Mouse (Mus musculus) midbrain, postnatal 0 days (tissue): ENCODE data around the gene Sh3rf1. TPM values are rescaled to one million over a fixed set of nuclear protein-coding genes. Genes with fewer than 3 reads are reported as not detected.
A peak's percentile ranks its signal among the peaks of the same experiment; 100 is the strongest.

Source experiments
- ATAC-seq: fragments of 200-750 bp; cut with Nextera tagmentation; 2 replicates; pipeline ENCODE4 v1.8.0; 2017; ENCODE audit warnings: moderate number of reproducible peaks, mild to moderate bottlenecking, moderate TSS enrichment, moderate library complexity; ENCODE audit not compliant: low FRiP score
- DNase-seq: peaks from one replicate; pipeline ENCODE4 v3.0.0-alpha.2; 2015; ENCODE audit warnings: low spot score
- H3K27ac ChIP-seq: fragments of 300-500 bp; sonication (generic); 2 replicates; pipeline ENCODE4 v1.5.1; 2014; ENCODE audit warnings: low read depth, mild to moderate bottlenecking, low read length, mixed read lengths
- H3K27me3 ChIP-seq: fragments of 300-500 bp; sonication (generic); 2 replicates; pipeline ENCODE4 v1.6.1; 2014; ENCODE audit warnings: low read length, control low read depth, mixed read lengths; ENCODE audit not compliant: insufficient read depth
- H3K36me3 ChIP-seq: fragments of 300-500 bp; sonication (generic); 2 replicates; pipeline ENCODE4 v1.6.1; 2014; ENCODE audit warnings: low read length, control low read depth, mixed read lengths; ENCODE audit not compliant: insufficient read depth
- H3K4me1 ChIP-seq: fragments of 300-500 bp; sonication (generic); 2 replicates; pipeline ENCODE4 v1.6.1; 2014; ENCODE audit warnings: mild to moderate bottlenecking, control low read depth, antibody characterized with exemption, low read length, mixed read lengths; ENCODE audit not compliant: insufficient read depth
- H3K4me2 ChIP-seq: fragments of 300-500 bp; sonication (generic); 2 replicates; pipeline ENCODE4 v1.6.1; 2014; ENCODE audit warnings: low read depth, mild to moderate bottlenecking, low read length, mixed read lengths; ENCODE audit not compliant: poor library complexity, severe bottlenecking
- H3K4me3 ChIP-seq: fragments of 300-500 bp; sonication (generic); 2 replicates; pipeline ENCODE4 v1.5.1; 2014; ENCODE audit warnings: low read depth, mild to moderate bottlenecking, low read length, moderate library complexity
- H3K9ac ChIP-seq: fragments of 300-500 bp; sonication (generic); replicated peaks from 2 replicates; pipeline ENCODE4 v1.6.1; 2014; ENCODE audit warnings: mild to moderate bottlenecking, low read length, moderate library complexity, mixed read lengths; ENCODE audit not compliant: poor library complexity, severe bottlenecking
- H3K9me3 ChIP-seq: fragments of 300-500 bp; sonication (generic); 2 replicates; pipeline ENCODE4 v1.6.1; 2016; ENCODE audit warnings: low read length, control low read depth
- CTCF ChIP-seq: IDR thresholded peaks from 2 replicates; pipeline ENCODE4 v1.5.1; 2016; ENCODE audit warnings: antibody characterized with exemption, mild to moderate bottlenecking
- WGBS: fragments of 180-500 bp; shearing (Covaris S2); extraction: QIAGEN DNeasy Blood & Tissue Kit; methylation state at CpG from one replicate; pipeline ENCODE4 v1.1.7; 2014; 5-methylcytosine and 5-hydroxymethylcytosine counted together
- polyA plus RNA-seq: library from polyadenylated mRNA; unstranded; fragments of >200 nt; fragmentation: Nextera tagmentation; extraction: Ambion mirVana; gene quantifications from 2 replicates; pipeline ENCODE4 v1.2.1, GENCODE M21; 2015
- total RNA-seq: library from RNA; depleted of rRNA; stranded (reverse); fragments of >200 nt; gene quantifications from 2 replicates; pipeline ENCODE4 v1.2.3, GENCODE M21; 2014

The Sh3rf1 gene
- total and polyA plus RNA-seq, 2 experiments from 2014 or later: 23.9 to 37.5 TPM

DNA sequence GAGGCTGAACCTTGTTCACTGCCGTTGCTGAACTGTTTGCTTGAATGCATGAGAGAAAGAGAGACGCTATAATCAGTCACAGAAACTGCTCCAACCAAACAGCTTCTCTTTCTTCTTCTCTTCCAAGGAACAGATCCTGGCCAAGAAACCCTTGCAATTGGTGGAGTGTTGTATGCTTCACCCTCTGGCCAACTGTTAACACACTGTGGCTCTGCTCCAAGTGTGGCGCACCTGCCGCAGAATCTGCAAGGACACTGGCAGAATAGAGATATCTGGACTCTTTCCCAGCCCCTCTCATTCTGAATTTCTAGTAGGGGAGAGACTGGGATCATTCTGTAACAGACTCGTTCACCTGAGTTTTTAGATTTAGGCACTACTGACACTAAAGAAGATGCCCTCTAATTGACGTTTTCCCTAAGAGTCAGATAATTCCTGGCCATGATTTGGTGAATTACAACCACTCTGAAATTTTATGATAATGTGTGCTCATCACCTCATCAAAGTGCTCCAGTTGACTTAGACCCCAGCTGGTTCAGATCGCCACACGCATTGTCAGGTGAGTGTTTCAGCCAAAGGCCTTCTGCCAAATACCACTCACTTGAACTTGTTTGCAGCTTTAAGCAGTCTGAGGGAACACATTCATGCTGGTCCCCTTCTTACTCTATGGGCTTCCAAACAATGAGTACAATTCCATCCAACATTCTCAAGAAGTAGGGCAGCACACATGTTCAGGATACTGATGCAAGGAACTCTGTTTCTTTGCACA lies 204.4 kb downstream of the Sh3rf1 start:
- no peak overlapping the region for H3K27ac ChIP-seq
- H3K4me1 ChIP-seq: no peaks in the 10 kb centered on the region
- H3K27me3 ChIP-seq: no peaks in the 10 kb centered on the region
- DNase-seq: no peak
- H3K4me2 ChIP-seq: no peak overlapping the region
- TF ChIP-seq CTCF: no peak
- WGBS: 71% methylated on average over 8 of the region's 8 CpGs
- H3K36me3 ChIP-seq: no peaks in the 10 kb centered on the region
- no peak for ATAC-seq
- H3K4me3 ChIP-seq: no peak overlapping the region
- no peaks in the 10 kb centered on the region for H3K9me3 ChIP-seq
- H3K9ac ChIP-seq: no peak overlapping the region

DNA sequence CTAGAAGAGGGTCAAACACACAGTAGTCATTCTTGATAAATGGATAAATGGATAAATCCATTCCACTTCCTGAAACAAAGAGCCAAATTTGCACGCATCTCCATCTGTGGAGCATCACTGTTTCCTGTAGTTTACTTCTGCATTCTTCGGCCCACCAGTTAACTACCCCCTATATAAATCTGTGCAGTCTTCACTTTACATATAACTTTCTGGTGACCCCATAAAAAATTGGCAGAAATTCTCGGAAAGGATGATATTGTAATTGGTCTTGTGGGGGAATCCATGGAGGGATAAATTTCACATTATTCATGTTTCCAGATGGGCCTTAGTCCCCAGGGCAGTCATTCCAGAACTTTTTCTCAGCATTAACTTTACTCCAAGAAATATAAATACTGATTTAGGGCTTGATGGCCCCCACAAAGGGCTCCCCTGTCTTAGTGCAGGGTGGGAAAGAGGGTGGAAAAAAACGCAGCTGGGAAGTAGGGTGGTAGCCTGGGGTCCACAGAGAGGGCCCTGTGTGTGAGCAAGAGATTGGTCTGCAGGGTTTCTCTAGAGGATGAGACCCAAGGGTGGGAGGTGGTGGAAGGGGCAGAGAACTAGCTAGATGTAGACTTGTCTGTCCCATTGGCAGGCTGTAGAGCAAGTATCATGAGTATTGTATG lies 205.3 kb downstream of the Sh3rf1 start:
- no peaks in the 10 kb centered on the region for H3K36me3 ChIP-seq
- H3K9me3 ChIP-seq: no peaks in the 10 kb centered on the region
- WGBS: 88% methylated on average over 4 of the region's 4 CpGs
- DNase-seq (no peak), ATAC-seq (no peak)
- no peak overlapping the region for H3K9ac ChIP-seq
- H3K27ac ChIP-seq: no peak overlapping the region
- no peaks in the 10 kb centered on the region for H3K4me1 ChIP-seq
- TF ChIP-seq CTCF: no peak
- H3K4me2 ChIP-seq: no peak overlapping the region
- no peaks in the 10 kb centered on the region for H3K27me3 ChIP-seq
- no peak overlapping the region for H3K4me3 ChIP-seq

- Histone ChIP-seq H3K27ac (no peak overlapping the region), H3K4me3 (no peak overlapping the region), H3K36me3 (no peaks in the 10 kb centered on the region), H3K27me3 (no peaks in the 10 kb centered on the region), H3K9me3 (no peaks in the 10 kb centered on the region), H3K9ac (no peak overlapping the region), H3K4me2 (no peak overlapping the region), H3K4me1 (no peaks in the 10 kb centered on the region)
- ATAC-seq: no peak
- 89% methylated on average over 5 of the region's 5 CpGs for WGBS
- DNase-seq: no peak
- TF ChIP-seq CTCF: no peak
These were observed 211.8 kb downstream of the Sh3rf1 start for GRCm38 (mm10) chr8:61435481-61435880.

- Histone ChIP-seq H3K36me3 (no peaks in the 10 kb centered on the region), H3K4me1 (no peaks in the 10 kb centered on the region), H3K4me3 (no peak overlapping the region), H3K9me3 (no peaks in the 10 kb centered on the region), H3K4me2 (no peak overlapping the region), H3K27ac (no peak overlapping the region), H3K9ac (no peak overlapping the region), H3K27me3 (no peaks in the 10 kb centered on the region)
- TF ChIP-seq CTCF: no peak
- peak; percentile 20; the same call in 1 of the 2 replicates for ATAC-seq
- WGBS: 26% methylated on average over 3 of the region's 3 CpGs
- no peak for DNase-seq
These were observed 212.5 kb downstream of the Sh3rf1 start for GRCm38 (mm10) chr8:61436147-61436546.

- H3K9ac ChIP-seq: no peak overlapping the region
- no peak for TF ChIP-seq CTCF
- no peak overlapping the region for H3K27ac ChIP-seq
- H3K36me3 ChIP-seq: no peaks in the 10 kb centered on the region
- no peaks in the 10 kb centered on the region for H3K27me3 ChIP-seq
- ATAC-seq (peak; percentile 23; the same call in 1 of the 2 replicates), DNase-seq (no peak)
- H3K4me2 ChIP-seq: no peak overlapping the region
- H3K9me3 ChIP-seq: no peaks in the 10 kb centered on the region
- H3K4me1 ChIP-seq: no peaks in the 10 kb centered on the region
- H3K4me3 ChIP-seq: no peak overlapping the region
- 24% methylated on average over 9 of the region's 9 CpGs for WGBS
These were observed 213.1 kb downstream of the Sh3rf1 start for GRCm38 (mm10) chr8:61436586-61437304.

DNA sequence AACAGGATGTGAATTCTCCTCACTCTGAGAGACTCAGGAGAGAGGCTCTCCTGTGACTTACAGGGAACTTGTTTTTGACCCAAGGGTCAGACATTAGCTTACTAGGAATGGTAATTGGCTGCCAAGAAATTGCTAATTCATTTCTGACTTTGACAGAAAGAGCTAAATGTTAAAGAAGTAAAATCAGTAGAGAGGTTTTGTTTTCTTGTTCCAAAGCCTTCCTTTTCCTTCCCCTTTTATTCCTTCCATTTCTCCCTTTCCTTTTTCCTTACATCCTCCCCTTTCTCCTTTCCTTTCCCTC lies 213.6 kb downstream of the Sh3rf1 start:
- H3K9me3 ChIP-seq: no peaks in the 10 kb centered on the region
- ATAC-seq: no peak
- H3K4me3 ChIP-seq: no peak overlapping the region
- no peak for DNase-seq
- H3K27ac ChIP-seq: no peak overlapping the region
- no peaks in the 10 kb centered on the region for H3K27me3 ChIP-seq
- no peak overlapping the region for H3K4me2 ChIP-seq
- no peak for TF ChIP-seq CTCF
- H3K9ac ChIP-seq: no peak overlapping the region
- H3K36me3 ChIP-seq: no peaks in the 10 kb centered on the region
- H3K4me1 ChIP-seq: no peaks in the 10 kb centered on the region
